Mouse (Mus musculus) cerebellum, adult 2 months (tissue): ENCODE results near the gene Eml4.

ENCODE experiments used
- CTCF ChIP-seq: fragments of 200-500 bp; IDR thresholded peaks from 2 replicates; pipeline ENCODE4 v1.5.1; 2011; ENCODE audit warnings: low read depth, mild to moderate bottlenecking, control low read depth, low read length, moderate library complexity, borderline replicate concordance; ENCODE audit not compliant: insufficient read depth
- POLR2A ChIP-seq: fragments of 200-500 bp; IDR thresholded peaks from 2 replicates; pipeline ENCODE4 v1.6.1; 2011; ENCODE audit warnings: low read length, control low read depth, borderline replicate concordance; ENCODE audit not compliant: insufficient read depth

DNA sequence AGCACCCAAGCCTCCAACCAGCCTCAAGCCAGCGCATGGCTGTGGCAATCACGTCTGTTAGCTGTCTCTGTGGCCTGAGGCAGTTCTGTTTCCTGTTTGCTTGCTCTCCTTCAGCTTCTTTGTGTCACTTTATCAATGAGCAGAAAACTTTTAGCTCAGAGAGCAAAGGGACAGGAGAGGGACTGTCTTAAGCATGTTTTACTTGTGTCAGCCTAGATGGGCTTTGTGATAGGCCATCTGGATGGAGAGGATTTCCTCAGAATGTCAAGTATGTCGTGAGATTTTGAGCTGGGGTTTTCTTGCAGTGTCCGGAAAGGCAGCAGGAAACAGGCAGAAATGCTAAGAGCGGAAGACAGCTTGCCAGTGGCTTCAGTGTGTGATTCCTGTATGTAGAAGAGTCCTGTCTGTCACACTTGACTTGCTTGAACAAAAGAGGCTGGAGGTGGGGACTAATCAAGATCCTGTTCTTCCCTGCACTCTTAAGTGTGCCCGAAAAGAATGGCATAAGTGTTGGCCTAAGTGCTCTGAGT lies 46.9 kb downstream of the Eml4 start:
- TF ChIP-seq CTCF (no peak), POLR2A (no peak)
